Mouse (Mus musculus): ENCODE measurements around the gene Podn.

GRCm38 (mm10) chr4:108070286-108070685 is 26.0 kb downstream of the Podn start:
- no peak for TF ChIP-seq CTCF (IDR thresholded peaks at IDR 0.05; ENCODE audit: control insufficient read depth, insufficient read depth, insufficient read length)
- no peak for TF ChIP-seq USF1 (IDR thresholded peaks at IDR 0.05; ENCODE audit: low read depth)
- TF ChIP-seq MAX (IDR thresholded peaks at IDR 0.05) = no peak
- TF ChIP-seq CEBPB (IDR thresholded peaks at IDR 0.05; ENCODE audit: low read depth) = no peak
